Mouse (Mus musculus) lung, postnatal 0 days (tissue): Measurements from ENCODE around the gene Mpc1.

Source experiments
- CTCF ChIP-seq: IDR thresholded peaks from 2 replicates; pipeline ENCODE4 v1.5.1; 2016; ENCODE audit warnings: antibody characterized with exemption, mild to moderate bottlenecking
- EP300 ChIP-seq: IDR thresholded peaks from 2 replicates; pipeline ENCODE4 v1.6.1; 2016; ENCODE audit warnings: antibody characterized with exemption, mild to moderate bottlenecking, control low read depth

DNA sequence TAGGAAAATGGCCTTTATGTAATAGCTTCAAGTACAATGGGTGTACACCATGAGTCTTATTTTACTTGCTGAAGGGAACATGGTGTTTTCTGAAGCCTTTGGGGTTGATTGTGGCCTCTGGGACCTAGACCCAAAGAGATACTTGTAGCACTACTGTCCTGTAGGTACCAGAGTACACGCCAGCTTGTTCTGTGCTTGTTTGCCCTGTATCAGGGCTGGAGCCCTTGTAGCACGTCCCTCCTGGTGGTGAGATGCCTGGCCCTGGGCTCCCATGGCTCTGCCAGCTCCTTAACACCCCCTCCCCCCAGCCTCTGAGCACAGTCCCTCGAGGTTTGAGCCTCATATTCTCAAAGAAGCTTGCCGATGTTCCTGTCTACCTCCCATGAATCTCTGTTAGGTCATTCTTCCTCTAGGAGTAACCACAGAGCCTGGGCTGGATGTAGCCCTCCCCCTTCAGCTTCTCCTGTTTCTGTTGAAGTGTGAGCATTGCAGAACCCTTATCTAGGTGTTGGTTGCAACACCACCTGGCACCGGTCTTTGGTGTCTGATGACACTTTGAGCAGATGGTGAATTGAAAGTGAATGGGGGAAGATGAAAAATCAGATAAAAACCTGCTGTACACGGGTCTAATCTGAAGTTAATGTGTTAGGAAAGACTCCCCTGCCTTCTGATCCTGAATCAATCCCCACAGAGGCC lies 10.5 kb upstream of the Mpc1 start:
- no peak for TF ChIP-seq CTCF
- TF ChIP-seq EP300 = no peak
